Mouse (Mus musculus) MEL (cell line): ENCODE measurements around the gene Eif1. TPM values are rescaled to one million over a fixed set of nuclear protein-coding genes. Genes with fewer than 3 reads are reported as not detected.

Experiments used
- DNase-seq: peaks from one replicate; pipeline ENCODE4 v3.0.0; 2011; ENCODE audit warnings: low read depth, low spot score
- H3K27ac ChIP-seq: 2 replicates; pipeline ENCODE4 v1.5.1; 2012; ENCODE audit warnings: low read depth, mild to moderate bottlenecking, control low read depth, low read length, moderate library complexity; ENCODE audit not compliant: control insufficient read depth
- H3K27me3 ChIP-seq, 2 experiments: fragments of 150-350 bp in 1 of 2; sonication (generic) in 1 of 2; 2 replicates each; pipeline ENCODE4 v1.6.1; 2012; ENCODE audit warnings: low read length in 2 of 2, mild to moderate bottlenecking in 2 of 2, improper control_type of control experiment in 1 of 2, moderate library complexity in 1 of 2; ENCODE audit not compliant: insufficient read depth in 2 of 2, control insufficient read depth in 1 of 2
- H3K36me3 ChIP-seq, 2 experiments: 2 replicates each; pipeline ENCODE4 v1.6.1; 2012 to 2014; ENCODE audit warnings: low read length in 2 of 2, improper control_type of control experiment in 1 of 2, inconsistent platforms in 1 of 2, mild to moderate bottlenecking in 1 of 2; ENCODE audit not compliant: insufficient read depth in 2 of 2, control insufficient read depth in 1 of 2
- H3K4me1 ChIP-seq, 2 experiments: fragments of 150-350 bp in 1 of 2; sonication (generic) in 1 of 2; 2 replicates each; pipeline ENCODE4 v1.6.1; 2012; ENCODE audit warnings: low read length in 2 of 2, improper control_type of control experiment in 1 of 2, mild to moderate bottlenecking in 1 of 2; ENCODE audit not compliant: insufficient read depth in 2 of 2, control insufficient read depth in 1 of 2
- H3K4me3 ChIP-seq, 2 experiments: fragments of 150-350 bp in 1 of 2; sonication (generic) in 1 of 2; 2 replicates each; pipeline ENCODE4 v1.5.1; 2012; ENCODE audit warnings: low read depth in 2 of 2, low read length in 2 of 2, mild to moderate bottlenecking in 2 of 2, moderate library complexity in 2 of 2, control low read depth in 1 of 2, improper control_type of control experiment in 1 of 2; ENCODE audit not compliant: control insufficient read depth in 1 of 2, insufficient read depth in 1 of 2
- H3K79me2 ChIP-seq: 2 replicates; pipeline ENCODE4 v1.6.1; 2012; ENCODE audit warnings: mild to moderate bottlenecking, low read length, moderate library complexity; ENCODE audit not compliant: control insufficient read depth, poor library complexity, insufficient read depth
- H3K9ac ChIP-seq: 2 replicates; pipeline ENCODE4 v1.6.1; 2012; ENCODE audit warnings: low read depth, mild to moderate bottlenecking, control low read depth, low read length, moderate library complexity; ENCODE audit not compliant: control insufficient read depth, poor library complexity, severe bottlenecking
- H3K9me3 ChIP-seq: fragments of 150-350 bp; sonication (generic); replicated peaks from 2 replicates; pipeline ENCODE4 v1.6.1; 2012; ENCODE audit warnings: mild to moderate bottlenecking, low read length, improper control_type of control experiment, moderate library complexity; ENCODE audit not compliant: insufficient read depth
- BHLHE40 ChIP-seq: IDR thresholded peaks from 2 replicates; pipeline ENCODE4 v1.6.1; 2012; ENCODE audit warnings: low read depth, mild to moderate bottlenecking, inconsistent platforms, low read length, improper control_type of control experiment, borderline replicate concordance
- CHD1 ChIP-seq: IDR thresholded peaks from 2 replicates; pipeline ENCODE4 v1.6.1; 2012; ENCODE audit warnings: low read depth, mild to moderate bottlenecking, inconsistent platforms, low read length, improper control_type of control experiment
- CTCF ChIP-seq, 3 experiments: IDR thresholded peaks in 2 of 3; conservative IDR thresholded peaks in 1 of 3; 2 replicates each; pipeline ENCODE4 v1.5.1; 2011 to 2012; ENCODE audit warnings: low read length in 3 of 3, low read depth in 2 of 3, mild to moderate bottlenecking in 2 of 3, improper control_type of control experiment in 1 of 3, inconsistent platforms in 1 of 3, mixed read lengths in 1 of 3, moderate library complexity in 1 of 3; ENCODE audit not compliant: control insufficient read depth in 1 of 3, insufficient read depth in 1 of 3, poor library complexity in 1 of 3, severe bottlenecking in 1 of 3
- E2F4 ChIP-seq: IDR thresholded peaks from 2 replicates; pipeline ENCODE4 v1.6.1; 2011; ENCODE audit warnings: low read depth, low read length, improper control_type of control experiment, borderline replicate concordance
- ELF1 ChIP-seq: IDR thresholded peaks from 2 replicates; pipeline ENCODE4 v1.6.1; 2014; ENCODE audit warnings: low read depth, mild to moderate bottlenecking, inconsistent platforms, low read length, improper control_type of control experiment, moderate library complexity
- EP300 ChIP-seq, 2 experiments: IDR thresholded peaks; 2 replicates each; pipeline ENCODE4 v1.6.1; 2011; ENCODE audit warnings: improper control_type of control experiment in 2 of 2, low read length in 2 of 2, low read depth in 1 of 2, mild to moderate bottlenecking in 1 of 2
- ETS1 ChIP-seq: IDR thresholded peaks from 2 replicates; pipeline ENCODE4 v1.6.1; 2012; ENCODE audit warnings: low read depth, mild to moderate bottlenecking, inconsistent platforms, low read length, improper control_type of control experiment, moderate library complexity
- KAT2A ChIP-seq: conservative IDR thresholded peaks from 2 replicates; pipeline ENCODE4 v1.6.1; 2012; ENCODE audit warnings: low read depth, low read length, improper control_type of control experiment, inconsistent platforms
- MEF2A ChIP-seq: IDR thresholded peaks from 2 replicates; pipeline ENCODE4 v1.6.1; 2014; ENCODE audit warnings: low read depth, mild to moderate bottlenecking, inconsistent platforms, low read length, improper control_type of control experiment; ENCODE audit not compliant: poor library complexity, insufficient replicate concordance, severe bottlenecking; ENCODE audit errors: extremely low read depth
- NELFE ChIP-seq: IDR thresholded peaks from 2 replicates; pipeline ENCODE4 v1.6.1; 2011; ENCODE audit warnings: low read depth, low read length, improper control_type of control experiment
- POLR2A ChIP-seq, 2 experiments: IDR thresholded peaks; 2 replicates each; pipeline ENCODE4 v1.6.1; 2011 to 2012; ENCODE audit warnings: low read length in 2 of 2, mild to moderate bottlenecking in 2 of 2, control low read depth in 1 of 2, improper control_type of control experiment in 1 of 2, low read depth in 1 of 2, moderate library complexity in 1 of 2; ENCODE audit not compliant: control insufficient read depth in 1 of 2, insufficient read depth in 1 of 2, poor library complexity in 1 of 2
- SIN3A ChIP-seq: IDR thresholded peaks from 2 replicates; pipeline ENCODE4 v1.6.1; 2012; ENCODE audit warnings: low read length, improper control_type of control experiment, inconsistent platforms
- TAL1 ChIP-seq: IDR thresholded peaks from 2 replicates; pipeline ENCODE4 v1.6.1; 2012; ENCODE audit warnings: mild to moderate bottlenecking, inconsistent platforms, low read length, moderate library complexity, mixed read lengths
- TBP ChIP-seq: IDR thresholded peaks from 2 replicates; pipeline ENCODE4 v1.8.0; 2011; ENCODE audit warnings: low read depth, low read length, improper control_type of control experiment
- ZC3H11A ChIP-seq: IDR thresholded peaks from 2 replicates; pipeline ENCODE4 v1.6.1; 2012; ENCODE audit warnings: low read depth, mild to moderate bottlenecking, inconsistent platforms, low read length, improper control_type of control experiment
- ZMIZ1 ChIP-seq: IDR thresholded peaks from 2 replicates; pipeline ENCODE4 v1.6.1; 2012; ENCODE audit warnings: low read depth, mild to moderate bottlenecking, inconsistent platforms, low read length, improper control_type of control experiment, moderate library complexity
- ZNF384 ChIP-seq: IDR thresholded peaks from 2 replicates; pipeline ENCODE4 v1.6.1; 2012; ENCODE audit warnings: low read depth, mild to moderate bottlenecking, inconsistent platforms, low read length, improper control_type of control experiment
- polyA plus RNA-seq, 2 experiments: library from polyadenylated mRNA; stranded (reverse) in 1 of 2; unstranded in 1 of 2; fragments of >175 nt in 1 of 2; fragments of >200 nt in 1 of 2; gene quantifications; 2 replicates each; pipeline versions ENCODE4 v1.2.1 to v1.2.4; 2012; ENCODE audit warnings: low replicate concordance in 2 of 2, low read depth in 1 of 2; ENCODE audit not compliant: insufficient read length in 2 of 2, insufficient read depth in 1 of 2, missing spikeins in 1 of 2
- total RNA-seq: library from RNA; depleted of rRNA; stranded (reverse); fragments of 300-350 nt; gene quantifications from 2 replicates; pipeline ENCODE4 v1.2.3, GENCODE M21; 2012

Eif1 gene
- total and polyA plus RNA-seq, 3 experiments: 289 to 926 (median 320) TPM

DNA sequence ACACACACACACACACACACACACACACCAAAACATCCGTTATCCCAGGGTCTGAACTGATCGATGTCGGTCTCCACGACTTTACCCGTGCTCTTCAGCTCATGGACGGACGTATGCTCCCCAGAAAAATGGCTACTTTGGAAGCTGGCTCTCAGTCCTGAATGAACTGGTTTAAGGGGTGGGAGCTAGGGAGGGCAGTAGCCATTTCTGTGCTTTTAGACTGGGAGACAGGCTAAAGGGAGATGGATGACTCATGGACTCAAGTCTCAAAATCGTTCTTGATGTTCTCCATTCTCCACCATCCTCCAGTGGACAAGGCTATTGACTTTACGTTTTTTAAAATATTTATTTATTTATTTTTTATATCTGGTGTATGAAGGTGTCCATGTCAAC is 37.1 kb downstream of the Eif1 start:
- H3K27me3 ChIP-seq: peaks cover 0 to 1% of the 10 kb centered on the region in 2 experiments; a peak in 2 of 4 replicates
- peak overlapping the region; percentile 25; the same call in 1 of the 2 replicates for H3K27ac ChIP-seq
- H3K9me3 ChIP-seq: no peaks in the 10 kb centered on the region
- DNase-seq: peak; percentile 64
- peak overlapping the region; percentile 69 for H3K9ac ChIP-seq
- TF ChIP-seq POLR2A (IDR thresholded peaks at IDR 0.05; ENCODE audit: control insufficient read depth in 1 of 2, insufficient read depth in 1 of 2, low read depth in 1 of 2, low read length in 2 of 2, poor library complexity in 1 of 2): no peak
- TF ChIP-seq E2F4: no peak
- TF ChIP-seq ETS1: no peak
- TF ChIP-seq MEF2A: no peak
- TF ChIP-seq ZC3H11A: no peak
- no peak for TF ChIP-seq KAT2A
- TF ChIP-seq EP300 (IDR thresholded peaks at IDR 0.05; ENCODE audit: low read depth in 1 of 2, low read length in 2 of 2): 0 out of 4 replicates have a peak, but pooled peaks of 1 of the 2 experiments have one; percentile 25
- no peak for TF ChIP-seq TAL1
- 0 out of 2 replicates have a peak, but pooled peaks have one; percentile 8 for TF ChIP-seq TBP
- TF ChIP-seq ZMIZ1: no peak
- TF ChIP-seq ELF1: no peak
- TF ChIP-seq ZNF384: no peak
- TF ChIP-seq SIN3A: no peak; the same call in 1 of the 2 replicates
- TF ChIP-seq BHLHE40: no peak
- TF ChIP-seq NELFE: no peak
- TF ChIP-seq CHD1: no peak
- H3K4me1 ChIP-seq: peaks cover 0 to 12% of the 10 kb centered on the region in 2 experiments; a peak in 2 of 4 replicates
- H3K36me3 ChIP-seq: no peaks in the 10 kb centered on the region
- H3K4me3 ChIP-seq: peak overlapping the region; percentile 80 to 93
- no peaks in the 10 kb centered on the region; the same call in 1 of the 2 replicates for H3K79me2 ChIP-seq

DNA sequence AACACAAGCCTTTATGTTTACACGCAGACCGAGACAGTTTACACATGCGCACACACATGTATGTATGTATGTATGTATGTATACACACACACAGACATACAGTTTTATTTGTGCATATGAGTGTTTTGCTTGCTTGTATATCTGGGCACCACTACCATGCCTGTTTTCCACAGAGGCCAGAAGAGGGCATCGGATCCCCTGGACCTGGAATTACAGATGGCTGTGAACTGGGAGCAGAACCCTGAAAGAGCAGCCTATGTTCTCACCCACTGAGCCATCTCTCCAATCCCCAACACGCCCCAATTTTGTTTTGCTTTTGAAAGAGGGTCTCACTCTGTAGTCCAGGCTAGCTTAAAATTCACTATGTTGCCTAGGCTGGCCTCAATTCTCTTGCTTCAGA is 37.7 kb downstream of the Eif1 start:
- Histone ChIP-seq H3K9ac (no peak overlapping the region), H3K27me3 (peaks cover 0 to 1% of the 10 kb centered on the region in 2 experiments; a peak in 2 of 4 replicates), H3K27ac (no peak overlapping the region), H3K36me3 (no peaks in the 10 kb centered on the region), H3K4me3 (no peak overlapping the region), H3K9me3 (no peaks in the 10 kb centered on the region), H3K79me2 (no peaks in the 10 kb centered on the region; the same call in 1 of the 2 replicates), H3K4me1 (peaks cover 0 to 12% of the 10 kb centered on the region in 2 experiments; a peak in 2 of 4 replicates)
- DNase-seq: peak; percentile 65
- peak in 2 of 3 experiments; percentile 27 to 41; a peak in 2 of 6 replicates for TF ChIP-seq CTCF (IDR thresholded peaks at IDR 0.05 in 2 of 3, conservative IDR thresholded peaks at IDR 0.05 in 1 of 3; ENCODE audit: control insufficient read depth in 1 of 3, insufficient read depth in 1 of 3, low read depth in 2 of 3, low read length in 3 of 3, poor library complexity in 1 of 3, severe bottlenecking in 1 of 3)
- TF ChIP-seq ELF1: no peak
